Mouse (Mus musculus): ENCODE measurements at regions not wholly inside any gene's neighbourhood (a gene's known extent, or its start where the extent isn't known, plus 50 kb on each side); places are given as distances from the start of the nearest gene placed in this dataset.

DNA sequence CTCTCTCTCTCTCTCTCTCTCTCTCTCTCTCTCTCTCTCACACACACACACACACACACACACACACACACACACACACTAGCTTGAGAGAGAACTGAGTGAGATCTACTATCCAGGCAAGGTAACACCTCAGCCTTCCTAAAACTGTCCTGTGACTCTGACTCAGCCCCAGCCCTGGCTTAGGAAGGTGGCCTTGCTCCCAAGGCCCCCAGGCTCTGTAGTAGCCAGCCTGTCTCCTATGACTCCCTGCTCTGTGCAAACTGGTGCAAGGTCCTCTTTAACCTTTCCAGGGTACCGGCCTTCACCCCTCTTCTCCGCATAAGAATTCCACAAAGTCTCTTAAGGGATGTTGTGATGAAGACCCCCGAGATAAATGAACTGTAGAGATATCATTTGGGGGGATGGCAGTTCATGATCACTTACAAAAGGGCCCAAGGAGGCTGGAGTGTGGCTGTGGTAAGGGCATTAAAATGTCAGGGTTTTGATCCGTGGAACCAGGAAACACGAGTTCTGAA is 114.1 kb downstream of the Erv3 start:
- no peak for TF ChIP-seq FLI1 (IDR thresholded peaks at IDR 0.05; ENCODE audit: low read length)
- no peak for TF ChIP-seq GATA1 (IDR thresholded peaks at IDR 0.05; ENCODE audit: borderline replicate concordance, low read length)
- Histone ChIP-seq H3K36me3 (replicated peaks; ENCODE audit: low read length) (no peaks in the 10 kb centered on the region), H3K4me1 (no peaks in the 10 kb centered on the region), H3K9me3 (peaks cover 10% of the 10 kb centered on the region), H3K27me3 (replicated peaks) (peaks cover 4% of the 10 kb centered on the region), H3K4me3 (replicated peaks) (no peak overlapping the region)

GRCm38 (mm10) chr2:131744957-131745356 is 114.6 kb downstream of the Erv3 start:
- no peaks in the 10 kb centered on the region for H3K4me1 ChIP-seq
- peaks cover 10% of the 10 kb centered on the region for H3K9me3 ChIP-seq
- H3K36me3 ChIP-seq (replicated peaks; ENCODE audit: low read length): no peaks in the 10 kb centered on the region
- peaks cover 4% of the 10 kb centered on the region for H3K27me3 ChIP-seq (replicated peaks)
- no peak overlapping the region for H3K4me3 ChIP-seq (replicated peaks)
- TF ChIP-seq GATA1 (IDR thresholded peaks at IDR 0.05; ENCODE audit: borderline replicate concordance, low read length): no peak
- TF ChIP-seq FLI1 (IDR thresholded peaks at IDR 0.05; ENCODE audit: low read length): no peak

GRCm38 (mm10) chr2:131740456-131740855 is 119.1 kb downstream of the Erv3 start:
- peaks cover 16% of the 10 kb centered on the region for H3K27me3 ChIP-seq (replicated peaks)
- no peaks in the 10 kb centered on the region for H3K9me3 ChIP-seq
- no peaks in the 10 kb centered on the region for H3K4me1 ChIP-seq
- TF ChIP-seq GATA1 (IDR thresholded peaks at IDR 0.05; ENCODE audit: borderline replicate concordance, low read length): no peak
- no peak for TF ChIP-seq FLI1 (IDR thresholded peaks at IDR 0.05; ENCODE audit: low read length)
- no peak overlapping the region for H3K4me3 ChIP-seq (replicated peaks)
- H3K36me3 ChIP-seq (replicated peaks; ENCODE audit: low read length): no peaks in the 10 kb centered on the region

DNA sequence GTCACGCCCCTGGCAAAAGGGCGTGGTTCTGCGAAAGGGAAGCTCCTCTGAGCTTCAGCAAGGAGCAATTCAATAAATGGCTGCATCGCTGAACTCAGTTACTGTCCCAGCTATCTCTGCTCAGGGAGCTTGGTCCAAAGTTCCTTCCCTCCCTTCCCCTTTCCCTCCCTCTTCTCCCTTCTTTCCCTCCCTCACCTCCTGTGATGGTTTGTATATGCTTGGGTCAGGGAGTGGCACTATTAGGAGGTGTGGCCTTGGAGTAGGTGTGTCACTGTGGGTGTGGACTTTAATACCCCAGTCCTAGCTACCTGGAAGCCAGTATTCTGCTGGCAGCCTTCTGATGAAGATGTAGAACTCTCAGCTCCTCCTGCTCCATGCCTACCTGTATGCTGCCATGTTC is 120.5 kb downstream of the Erv3 start:
- peaks cover 16% of the 10 kb centered on the region for H3K27me3 ChIP-seq (replicated peaks)
- H3K4me1 ChIP-seq: no peaks in the 10 kb centered on the region
- TF ChIP-seq GATA1 (IDR thresholded peaks at IDR 0.05; ENCODE audit: borderline replicate concordance, low read length): no peak
- no peak for TF ChIP-seq FLI1 (IDR thresholded peaks at IDR 0.05; ENCODE audit: low read length)
- H3K36me3 ChIP-seq (replicated peaks; ENCODE audit: low read length): no peaks in the 10 kb centered on the region
- no peak overlapping the region for H3K4me3 ChIP-seq (replicated peaks)
- no peaks in the 10 kb centered on the region for H3K9me3 ChIP-seq

- Histone ChIP-seq H3K4me1 (no peaks in the 10 kb centered on the region), H3K36me3 (replicated peaks; ENCODE audit: low read length) (no peaks in the 10 kb centered on the region), H3K4me3 (replicated peaks) (no peak overlapping the region), H3K27me3 (replicated peaks) (peaks cover 17% of the 10 kb centered on the region), H3K9me3 (no peaks in the 10 kb centered on the region)
- TF ChIP-seq FLI1 (IDR thresholded peaks at IDR 0.05; ENCODE audit: low read length) (no peak), GATA1 (IDR thresholded peaks at IDR 0.05; ENCODE audit: borderline replicate concordance, low read length) (no peak)
Measured at GRCm38 (mm10) chr2:131734740-131735378, 124.7 kb downstream of the Erv3 start.

DNA sequence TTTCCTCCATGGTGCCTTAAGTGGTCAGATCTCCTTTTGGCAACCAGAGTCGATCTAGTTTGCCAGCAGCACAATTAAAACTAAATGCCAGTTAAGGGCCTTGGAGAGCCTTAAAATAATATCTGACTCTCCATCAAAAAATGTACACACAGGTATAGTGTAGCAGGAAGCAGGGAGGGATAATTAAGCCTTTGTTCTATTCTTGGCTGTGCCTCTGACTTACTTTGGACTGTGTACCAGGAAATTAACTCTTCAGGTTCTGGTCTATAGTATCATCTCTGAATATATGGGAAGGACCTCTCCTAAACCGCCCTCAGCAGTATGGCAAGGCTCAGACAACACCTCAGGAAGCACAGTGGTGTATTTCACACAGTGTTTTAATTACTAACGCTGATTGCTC is 133.0 kb downstream of the Erv3 start:
- Histone ChIP-seq H3K9me3 (no peaks in the 10 kb centered on the region; the same call in 1 of the 2 replicates), H3K27me3 (replicated peaks) (peaks cover 7% of the 10 kb centered on the region), H3K4me3 (replicated peaks) (no peak overlapping the region), H3K36me3 (replicated peaks; ENCODE audit: low read length) (no peaks in the 10 kb centered on the region), H3K4me1 (no peaks in the 10 kb centered on the region)
- TF ChIP-seq GATA1 (IDR thresholded peaks at IDR 0.05; ENCODE audit: borderline replicate concordance, low read length) (no peak), FLI1 (IDR thresholded peaks at IDR 0.05; ENCODE audit: low read length) (no peak)

GRCm38 (mm10) chr2:131721631-131722545 is 137.7 kb downstream of the Erv3 start:
- H3K27me3 ChIP-seq (replicated peaks): peaks cover 13% of the 10 kb centered on the region
- H3K4me3 ChIP-seq (replicated peaks): no peak overlapping the region
- TF ChIP-seq FLI1 (IDR thresholded peaks at IDR 0.05; ENCODE audit: low read length) (no peak), GATA1 (IDR thresholded peaks at IDR 0.05; ENCODE audit: borderline replicate concordance, low read length) (no peak)
- no peaks in the 10 kb centered on the region for H3K36me3 ChIP-seq (replicated peaks; ENCODE audit: low read length)
- peaks cover 19% of the 10 kb centered on the region for H3K9me3 ChIP-seq
- no peaks in the 10 kb centered on the region for H3K4me1 ChIP-seq

- Histone ChIP-seq H3K9me3 (peaks cover 24% of the 10 kb centered on the region), H3K4me1 (no peaks in the 10 kb centered on the region), H3K36me3 (replicated peaks; ENCODE audit: low read length) (no peaks in the 10 kb centered on the region), H3K27me3 (replicated peaks) (peaks cover 9% of the 10 kb centered on the region), H3K4me3 (replicated peaks) (no peak overlapping the region)
- TF ChIP-seq FLI1 (IDR thresholded peaks at IDR 0.05; ENCODE audit: low read length): no peak
- no peak for TF ChIP-seq GATA1 (IDR thresholded peaks at IDR 0.05; ENCODE audit: borderline replicate concordance, low read length)
Measured at GRCm38 (mm10) chr2:131717561-131717960, 142.0 kb downstream of the Erv3 start.

- no peak overlapping the region for H3K4me3 ChIP-seq (replicated peaks)
- no peaks in the 10 kb centered on the region for H3K4me1 ChIP-seq
- H3K9me3 ChIP-seq: peaks cover 24% of the 10 kb centered on the region
- no peaks in the 10 kb centered on the region for H3K36me3 ChIP-seq (replicated peaks; ENCODE audit: low read length)
- peaks cover 9% of the 10 kb centered on the region for H3K27me3 ChIP-seq (replicated peaks)
- TF ChIP-seq GATA1 (IDR thresholded peaks at IDR 0.05; ENCODE audit: borderline replicate concordance, low read length): no peak
Measured at GRCm38 (mm10) chr2:131716841-131717240, 142.7 kb downstream of the Erv3 start.

DNA sequence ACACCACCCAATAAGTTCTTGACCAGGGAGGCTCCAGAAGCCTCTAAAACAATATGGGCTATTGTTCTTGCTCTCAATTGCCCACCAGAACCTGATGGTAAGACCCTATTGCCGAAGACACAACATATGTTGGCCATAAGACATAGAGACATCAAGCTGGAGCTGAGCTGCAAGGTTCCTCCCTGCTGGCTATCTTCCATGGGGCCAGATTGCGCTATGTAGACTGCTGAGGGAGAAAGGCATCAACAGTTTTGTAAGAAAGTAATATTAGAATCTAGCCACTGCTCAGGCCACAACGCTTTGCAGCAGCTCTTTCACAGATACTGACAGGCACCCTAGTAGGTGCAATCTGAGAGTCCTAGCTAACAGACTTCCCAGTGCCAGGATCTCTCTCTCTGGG is 144.2 kb downstream of the Erv3 start:
- Histone ChIP-seq H3K4me1 (no peaks in the 10 kb centered on the region), H3K27me3 (replicated peaks) (peaks cover 6% of the 10 kb centered on the region), H3K36me3 (replicated peaks; ENCODE audit: low read length) (no peaks in the 10 kb centered on the region), H3K9me3 (peaks cover 20% of the 10 kb centered on the region), H3K4me3 (replicated peaks) (no peak overlapping the region)
- no peak for TF ChIP-seq FLI1 (IDR thresholded peaks at IDR 0.05; ENCODE audit: low read length)
- TF ChIP-seq GATA1 (IDR thresholded peaks at IDR 0.05; ENCODE audit: borderline replicate concordance, low read length): no peak

All from megakaryocyte, embryonic 14.5 days (primary cell).